Mouse (Mus musculus) natural killer cell, adult 2 months (primary cell): ENCODE results near the gene Spg21.
A peak's percentile ranks its signal among the peaks of the same experiment; 100 is the strongest.

Experiments used
- DNase-seq, 2 experiments: peaks; one replicate each; pipeline ENCODE4 v3.0.0; 2022; ENCODE audit warnings: low spot score in 2 of 2

The Spg21 gene

GRCm38 (mm10) chr9:65535789-65536469 is 75.2 kb downstream of the Spg21 start:
- DNase-seq: peak; percentile 50 to 58

GRCm38 (mm10) chr9:65536491-65536890 is 75.7 kb downstream of the Spg21 start:
- DNase-seq: no peak
